25 mouse cellular contexts compared by ENCODE assay signal in genomic region chr7:36469386-36469785, GRCm38 (mm10).
A peak's percentile ranks its signal among the peaks of the same experiment; 100 is the strongest.
DNase-seq lines count a peak whose midpoint lies in the region; ATAC-seq and TF ChIP-seq lines count a peak whose summit lies in the region.
"Had no signal": no experiment of that assay in that cellular context is flagged by ENCODE, and none has a peak within 500 bp of the region (broad histone marks: within the 10 kb centered on the region; RNA-seq: fewer than 3 reads in every experiment).

No protein-coding gene starts in this region.

- TF ChIP-seq EP300 in lung, postnatal 0 days (IDR thresholded peaks at IDR 0.05): no peak

- no peak for TF ChIP-seq CTCF in lung, postnatal 0 days (IDR thresholded peaks at IDR 0.05)

- no peak overlapping the region for H3K27ac ChIP-seq in kidney, embryonic 14.5 days (ENCODE audit: low read depth, low read length)
- no peak overlapping the region for H3K27ac ChIP-seq in lung, postnatal 0 days (ENCODE audit: low read length)
- no peak overlapping the region for H3K27ac ChIP-seq in hindbrain, embryonic 12.5 days
- H3K27ac ChIP-seq: embryonic facial prominence, embryonic 10.5 days; embryonic facial prominence, embryonic 13.5 days; forebrain, embryonic 12.5 days; forebrain, embryonic 15.5 days; heart, adult 2 months; heart, embryonic 10.5 days; hindbrain, embryonic 13.5 days had no signal

- H3K9ac ChIP-seq in kidney, embryonic 14.5 days (ENCODE audit: low read depth, low read length): no peak overlapping the region
- H3K9ac ChIP-seq in lung, postnatal 0 days (replicated peaks; ENCODE audit: low read depth): no peak overlapping the region
- no peak overlapping the region for H3K9ac ChIP-seq in hindbrain, embryonic 12.5 days
- H3K9ac ChIP-seq: embryonic facial prominence, embryonic 13.5 days; forebrain, embryonic 12.5 days; forebrain, embryonic 15.5 days; hindbrain, embryonic 13.5 days had no signal

- no peaks in the 10 kb centered on the region for H3K4me1 ChIP-seq in kidney, embryonic 14.5 days (ENCODE audit: control insufficient read depth, insufficient read depth, low read length)
- no peaks in the 10 kb centered on the region for H3K4me1 ChIP-seq in lung, postnatal 0 days (ENCODE audit: insufficient read depth, low read depth, low read length)
- H3K4me1 ChIP-seq in hindbrain, embryonic 12.5 days: no peaks in the 10 kb centered on the region
- H3K4me1 ChIP-seq: embryonic facial prominence, embryonic 10.5 days; embryonic facial prominence, embryonic 13.5 days; forebrain, embryonic 12.5 days; forebrain, embryonic 15.5 days; heart, embryonic 10.5 days; hindbrain, embryonic 13.5 days had no signal

- no peaks in the 10 kb centered on the region for H3K27me3 ChIP-seq in kidney, embryonic 14.5 days (ENCODE audit: control insufficient read depth, insufficient read depth, low read length)
- H3K27me3 ChIP-seq in lung, postnatal 0 days (replicated peaks; ENCODE audit: insufficient read depth, low read length): no peaks in the 10 kb centered on the region
- H3K27me3 ChIP-seq in hindbrain, embryonic 12.5 days: no peaks in the 10 kb centered on the region
- H3K27me3 ChIP-seq: embryonic facial prominence, embryonic 13.5 days; forebrain, embryonic 15.5 days; hindbrain, embryonic 13.5 days had no signal

- 0 out of 2 replicates have a peak, but pooled peaks cover 3% of the 10 kb centered on the region for H3K9me3 ChIP-seq in kidney, embryonic 14.5 days (ENCODE audit: control insufficient read depth, low read length)
- no peaks in the 10 kb centered on the region for H3K9me3 ChIP-seq in lung, postnatal 0 days (ENCODE audit: low read length)
- H3K9me3 ChIP-seq in hindbrain, embryonic 12.5 days (replicated peaks): no peaks in the 10 kb centered on the region
- H3K9me3 ChIP-seq: embryonic facial prominence, embryonic 10.5 days; embryonic facial prominence, embryonic 13.5 days; forebrain, embryonic 12.5 days; forebrain, embryonic 15.5 days; heart, embryonic 10.5 days; hindbrain, embryonic 13.5 days had no signal

- ATAC-seq in kidney, embryonic 14.5 days (ENCODE audit: low FRiP score, low TSS enrichment): peak; percentile 35; the same call in 1 of the 2 replicates
- ATAC-seq in lung, postnatal 0 days: no peak
- no peak for ATAC-seq in hindbrain, embryonic 12.5 days (ENCODE audit: low FRiP score)
- ATAC-seq: CD4-positive, CD25-positive, alpha-beta regulatory T cell, adult 4 months; forebrain, embryonic 15.5 days had no signal

- no peak overlapping the region for H3K4me3 ChIP-seq in kidney, embryonic 14.5 days (ENCODE audit: low read length)
- H3K4me3 ChIP-seq in lung, postnatal 0 days (ENCODE audit: low read depth, low read length): no peak overlapping the region
- no peak overlapping the region for H3K4me3 ChIP-seq in hindbrain, embryonic 12.5 days
- H3K4me3 ChIP-seq: embryonic facial prominence, embryonic 10.5 days; embryonic facial prominence, embryonic 13.5 days; erythroblast, embryonic 14.5 days; forebrain, embryonic 12.5 days; forebrain, embryonic 15.5 days; heart, adult 2 months; heart, embryonic 10.5 days; hindbrain, embryonic 13.5 days had no signal

- H3K36me3 ChIP-seq in kidney, embryonic 14.5 days (ENCODE audit: control insufficient read depth, insufficient read depth, low read length): no peaks in the 10 kb centered on the region
- no peaks in the 10 kb centered on the region for H3K36me3 ChIP-seq in lung, postnatal 0 days (ENCODE audit: insufficient read depth, low read length)
- no peaks in the 10 kb centered on the region for H3K36me3 ChIP-seq in hindbrain, embryonic 12.5 days
- H3K36me3 ChIP-seq: embryonic facial prominence, embryonic 10.5 days; embryonic facial prominence, embryonic 13.5 days; forebrain, embryonic 12.5 days; forebrain, embryonic 15.5 days; heart, embryonic 10.5 days; hindbrain, embryonic 13.5 days had no signal

- H3K4me2 ChIP-seq in kidney, embryonic 14.5 days (replicated peaks; ENCODE audit: low read depth, low read length): no peak overlapping the region
- H3K4me2 ChIP-seq in lung, postnatal 0 days (replicated peaks; ENCODE audit: low read depth, low read length): no peak overlapping the region
- H3K4me2 ChIP-seq in hindbrain, embryonic 12.5 days (replicated peaks): no peak overlapping the region
- H3K4me2 ChIP-seq: embryonic facial prominence, embryonic 13.5 days; forebrain, embryonic 12.5 days; forebrain, embryonic 15.5 days; hindbrain, embryonic 13.5 days had no signal

- DNase-seq in kidney, adult 8-10 months: no peak
- peak; percentile 37 for DNase-seq in kidney, postnatal 10 days
- no peak for DNase-seq in kidney, adult 11 months
- peak; percentile 9 for DNase-seq in lung, postnatal 0 days (ENCODE audit: low spot score)
- DNase-seq in lung, postnatal 14 days: no peak
- peak; percentile 11 to 23 for DNase-seq in kidney, postnatal 4 days
- DNase-seq: adrenal gland, adult 8-10 months; adrenal gland, postnatal 25 days; cerebellum, adult 11-12 months; cerebellum, adult 8-10 months; cerebellum, postnatal 10 days; cerebellum, postnatal 36 days; embryo, embryonic 11 days; gastrocnemius, postnatal 25 days; heart, adult 2 months had no signal

Comparison
In these comparisons a context has a peak if more than half of its experiments do, and no peak if none do; other contexts are left out.
1. DNase-seq: peak in kidney, postnatal 10 days (single experiment), lung, postnatal 0 days (single experiment) and kidney, postnatal 4 days (2 of 2); none in kidney, adult 8-10 months (0 of 2), kidney, adult 11 months (single experiment) and lung, postnatal 14 days (single experiment).